Mouse (Mus musculus): ENCODE data around the gene Ifna4. TPM values are rescaled to one million over a fixed set of nuclear protein-coding genes. Genes with fewer than 3 reads are reported as not detected.

Gene Ifna4
- polyA plus RNA-seq (2014; fragmentation: Illumina TruSeq; extraction: RNeasy Lipid Tissue Mini Kit (QIAGEN cat#74804)) = not detected

DNA sequence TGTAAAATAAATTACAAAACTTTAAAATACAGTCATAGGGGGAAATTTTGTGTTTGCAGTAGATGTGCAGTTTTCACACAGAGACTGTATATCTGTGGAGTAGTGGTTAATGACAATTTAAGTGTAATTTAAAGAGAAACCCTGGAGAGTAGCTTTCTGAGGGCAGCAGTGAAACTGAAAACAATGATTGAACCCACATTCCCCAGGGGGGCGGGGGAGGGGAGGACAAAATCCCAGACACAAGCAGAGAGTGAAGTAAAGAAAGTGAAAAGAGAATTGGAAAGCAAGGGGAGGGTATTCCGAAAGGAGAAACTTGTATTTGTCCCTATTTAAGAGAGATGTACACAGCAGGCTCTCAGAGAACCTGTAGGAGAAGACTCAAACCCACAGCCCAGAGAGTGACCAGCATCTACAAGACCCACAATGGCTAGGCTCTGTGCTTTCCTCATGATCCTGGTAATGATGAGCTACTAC lies at the start of gene Ifna4:
Gene Ifna4, plus strand, starts transcription at position 424 of the 474 bp plus-strand sequence.

DNA sequence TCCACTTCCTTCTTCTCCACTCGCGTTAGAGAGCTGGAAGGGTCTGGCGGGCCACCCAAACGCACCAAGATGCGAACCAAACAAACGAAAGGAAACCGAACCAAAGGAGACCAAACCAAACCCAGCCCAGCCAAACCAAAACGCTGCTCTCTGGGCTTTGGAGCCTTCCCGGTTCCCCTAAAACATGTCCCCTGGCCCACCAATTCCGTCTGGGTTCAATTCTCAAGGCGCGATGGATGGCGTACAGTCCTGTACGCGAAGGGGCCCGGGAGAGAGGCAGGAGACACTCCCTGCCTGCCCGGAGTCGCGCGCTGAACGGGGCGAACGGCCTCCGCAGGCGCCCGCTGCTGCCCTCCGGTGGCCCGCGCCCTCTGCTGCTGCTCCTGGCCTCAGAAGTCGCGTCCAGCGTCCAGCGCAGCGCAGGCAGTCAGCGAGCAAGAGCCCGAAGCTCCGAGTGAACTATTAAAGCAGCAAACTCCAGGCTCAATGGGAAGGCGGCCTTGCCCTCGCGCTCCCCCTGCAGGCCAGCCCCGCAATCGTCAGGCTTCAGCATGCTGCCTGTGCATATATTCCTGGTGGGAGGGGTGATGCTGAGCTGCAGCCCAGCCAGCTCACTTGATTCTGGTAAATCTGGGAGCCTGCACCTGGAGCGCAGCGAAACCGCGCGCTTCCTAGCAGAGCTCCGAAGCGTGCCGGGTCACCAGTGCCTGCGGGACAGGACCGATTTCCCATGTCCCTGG lies 47.6 kb upstream of the Ifna4 start, which contains the start of gene Gm13275:
Gene Gm13275, plus strand, starts transcription at position 552 of the 740 bp plus-strand sequence.

DNA sequence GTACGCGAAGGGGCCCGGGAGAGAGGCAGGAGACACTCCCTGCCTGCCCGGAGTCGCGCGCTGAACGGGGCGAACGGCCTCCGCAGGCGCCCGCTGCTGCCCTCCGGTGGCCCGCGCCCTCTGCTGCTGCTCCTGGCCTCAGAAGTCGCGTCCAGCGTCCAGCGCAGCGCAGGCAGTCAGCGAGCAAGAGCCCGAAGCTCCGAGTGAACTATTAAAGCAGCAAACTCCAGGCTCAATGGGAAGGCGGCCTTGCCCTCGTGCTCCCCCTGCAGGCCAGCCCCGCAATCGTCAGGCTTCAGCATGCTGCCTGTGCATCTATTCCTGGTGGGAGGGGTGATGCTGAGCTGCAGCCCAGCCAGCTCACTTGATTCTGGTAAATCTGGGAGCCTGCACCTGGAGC lies 44.6 kb upstream of the Ifna4 start, which contains the start of gene Gm13279:
Gene Gm13279, plus strand, starts transcription at position 301 of the 400 bp plus-strand sequence.

DNA sequence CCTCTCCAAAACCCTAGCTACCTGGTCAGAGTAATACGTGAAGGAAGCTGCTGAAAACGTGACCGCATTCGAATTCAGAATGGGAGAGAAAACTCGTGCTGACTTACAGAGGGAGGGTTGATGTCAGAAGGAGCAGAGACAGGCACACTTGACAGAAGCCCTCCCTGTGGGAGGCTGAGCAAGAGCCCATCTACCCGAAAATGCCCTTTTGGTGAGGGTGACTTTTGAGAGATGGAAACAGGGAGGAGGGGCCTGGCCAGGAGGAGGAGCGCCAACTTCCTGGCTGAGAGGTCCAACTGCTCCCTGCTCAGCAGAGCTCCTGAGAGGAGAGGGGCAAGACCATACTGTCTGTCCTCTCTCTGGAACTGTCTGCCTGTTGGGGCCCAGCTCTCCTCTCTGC lies 42.3 kb upstream of the Ifna4 start, which contains the start of gene Gm13285:
Gene Gm13285, plus strand, starts transcription at position 301 of the 400 bp plus-strand sequence.

DNA sequence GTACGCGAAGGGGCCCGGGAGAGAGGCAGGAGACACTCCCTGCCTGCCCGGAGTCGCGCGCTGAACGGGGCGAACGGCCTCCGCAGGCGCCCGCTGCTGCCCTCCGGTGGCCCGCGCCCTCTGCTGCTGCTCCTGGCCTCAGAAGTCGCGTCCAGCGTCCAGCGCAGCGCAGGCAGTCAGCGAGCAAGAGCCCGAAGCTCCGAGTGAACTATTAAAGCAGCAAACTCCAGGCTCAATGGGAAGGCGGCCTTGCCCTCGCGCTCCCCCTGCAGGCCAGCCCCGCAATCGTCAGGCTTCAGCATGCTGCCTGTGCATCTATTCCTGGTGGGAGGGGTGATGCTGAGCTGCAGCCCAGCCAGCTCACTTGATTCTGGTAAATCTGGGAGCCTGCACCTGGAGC lies 38.7 kb upstream of the Ifna4 start, which contains the start of gene Gm13287:
Gene Gm13287, plus strand, starts transcription at position 301 of the 400 bp plus-strand sequence.

DNA sequence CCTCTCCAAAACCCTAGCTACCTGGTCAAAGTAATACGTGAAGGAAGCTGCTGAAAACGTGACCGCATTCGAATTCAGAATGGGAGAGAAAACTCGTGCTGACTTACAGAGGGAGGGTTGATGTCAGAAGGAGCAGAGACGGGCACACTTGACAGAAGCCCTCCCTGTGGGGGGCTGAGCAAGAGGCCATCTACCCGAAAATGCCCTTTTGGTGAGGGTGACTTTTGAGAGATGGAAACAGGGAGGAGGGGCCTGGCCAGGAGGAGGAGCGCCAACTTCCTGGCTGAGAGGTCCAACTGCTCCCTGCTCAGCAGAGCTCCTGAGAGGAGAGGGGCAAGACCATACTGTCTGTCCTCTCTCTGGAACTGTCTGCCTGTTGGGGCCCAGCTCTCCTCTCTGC lies 36.4 kb upstream of the Ifna4 start, which contains the start of gene Gm13288:
Gene Gm13288, plus strand, starts transcription at position 301 of the 400 bp plus-strand sequence.

DNA sequence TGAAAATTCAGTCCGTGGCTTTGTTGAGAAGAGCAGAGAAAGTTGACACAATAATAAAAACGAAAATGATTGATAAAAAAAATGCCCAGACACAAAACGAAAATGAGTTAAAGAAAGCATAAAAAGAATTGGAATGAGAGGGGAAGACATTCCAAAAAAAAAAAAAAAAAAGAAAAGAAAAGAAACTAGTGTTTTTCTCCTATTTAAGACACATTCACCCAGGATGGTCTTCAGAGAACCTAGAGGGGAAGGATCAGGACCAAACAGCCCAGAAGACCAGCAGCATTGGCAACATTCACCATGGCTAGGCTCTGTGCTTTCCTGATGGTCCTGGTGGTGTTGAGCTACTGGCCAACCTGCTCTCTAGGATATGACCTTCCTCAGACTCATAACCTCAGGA lies 25.7 kb upstream of the Ifna4 start, which contains the start of gene Ifna7:
Gene Ifna7, plus strand, starts transcription at position 301 of the 400 bp plus-strand sequence.

DNA sequence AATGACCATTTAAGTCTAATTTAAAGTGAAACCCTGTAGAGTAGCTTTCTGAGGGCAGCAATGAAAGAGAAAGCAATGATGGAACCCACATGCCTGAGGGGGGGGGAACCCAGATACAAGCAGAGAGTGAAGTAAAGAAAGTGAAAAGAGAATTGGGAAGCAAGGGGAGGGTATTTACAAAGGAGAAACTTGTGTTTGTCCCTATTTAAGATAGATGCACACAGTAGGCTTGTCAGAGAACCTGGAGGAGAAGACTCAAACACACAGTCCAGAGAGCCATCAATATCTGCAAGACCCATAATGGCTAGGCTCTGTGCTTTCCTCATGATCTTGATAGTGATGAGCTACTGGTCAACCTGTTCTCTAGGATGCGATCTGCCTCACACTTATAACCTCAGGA lies 22.0 kb upstream of the Ifna4 start, which contains the start of gene Ifna11:
Gene Ifna11, plus strand, starts transcription at position 301 of the 400 bp plus-strand sequence.

DNA sequence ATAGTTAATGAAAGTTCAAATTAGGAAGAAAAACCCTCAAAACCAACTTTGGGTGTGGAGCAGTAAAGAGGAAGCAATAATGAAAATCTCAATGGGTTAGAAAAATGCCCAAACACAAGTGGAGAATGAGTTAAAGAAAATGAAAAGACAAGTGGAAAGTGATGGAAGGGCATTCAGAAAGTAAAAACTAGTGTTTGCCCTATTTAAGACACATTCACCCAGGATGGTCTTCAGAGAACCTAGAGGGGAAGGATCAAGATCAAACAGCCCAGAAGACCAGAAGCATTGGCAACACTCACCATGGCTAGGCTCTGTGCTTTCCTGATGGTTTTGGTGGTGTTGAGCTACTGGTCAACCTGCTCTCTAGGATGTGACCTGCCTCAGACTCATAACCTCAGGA lies 14.5 kb upstream of the Ifna4 start, which contains the start of gene Ifna6:
Gene Ifna6, plus strand, starts transcription at position 301 of the 400 bp plus-strand sequence.

DNA sequence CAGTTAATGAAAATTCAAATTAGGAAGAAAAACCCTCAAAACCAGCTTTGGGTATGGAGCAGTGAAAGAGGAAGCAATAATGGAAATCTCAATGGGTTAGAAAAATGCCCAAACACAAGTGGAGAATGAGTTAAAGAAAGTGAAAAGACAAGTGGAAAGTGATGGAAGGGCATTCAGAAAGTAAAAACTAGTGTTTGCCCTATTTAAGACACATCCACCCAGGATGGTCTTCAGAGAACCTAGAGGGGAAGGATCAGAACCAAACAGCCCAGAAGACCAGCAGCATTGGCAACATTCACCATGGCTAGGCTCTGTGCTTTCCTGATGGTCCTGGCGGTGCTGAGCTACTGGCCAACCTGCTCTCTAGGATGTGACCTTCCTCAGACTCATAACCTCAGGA lies 6.4 kb upstream of the Ifna4 start, which contains the start of gene Ifna5:
Gene Ifna5, plus strand, starts transcription at position 301 of the 400 bp plus-strand sequence.

DNA sequence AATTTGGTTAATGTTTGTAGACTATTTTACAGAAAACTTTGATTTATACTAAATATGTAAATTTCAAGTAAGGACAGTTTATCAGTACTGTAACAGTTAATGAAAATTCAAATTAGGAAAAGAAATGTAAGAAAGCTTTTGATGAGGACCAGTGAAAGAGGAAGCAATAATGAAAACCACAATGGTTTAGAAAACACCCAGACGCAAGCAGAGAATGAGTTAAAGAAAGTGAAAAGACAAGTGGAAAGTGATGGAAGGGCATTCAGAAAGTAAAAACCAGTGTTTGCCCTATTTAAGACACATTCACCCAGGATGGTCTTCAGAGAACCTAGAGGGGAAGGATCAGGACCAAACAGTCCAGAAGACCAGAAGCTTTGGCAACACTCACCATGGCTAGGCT lies 8.0 kb downstream of the Ifna4 start, which contains the start of gene Ifna1:
Gene Ifna1, plus strand, starts transcription at position 390 of the 400 bp plus-strand sequence.

DNA sequence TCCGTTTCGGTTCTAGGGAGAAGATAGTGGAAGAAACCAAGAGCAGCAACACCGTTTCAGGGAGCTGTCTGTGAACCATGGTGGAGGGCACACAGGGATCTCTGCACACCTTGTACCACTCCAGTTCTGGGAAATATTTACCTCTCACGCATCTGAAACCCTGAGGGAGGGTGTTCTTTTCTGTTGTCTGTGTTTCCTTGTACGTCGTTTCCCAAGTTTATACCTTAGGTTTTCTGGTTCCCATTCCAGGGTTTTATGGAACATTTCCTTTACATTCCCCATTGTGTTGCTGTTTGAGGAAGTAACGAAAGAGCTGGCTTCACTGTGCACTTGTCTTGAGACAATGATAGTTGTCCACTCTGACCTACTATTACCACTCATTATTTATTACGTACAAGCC lies 38.4 kb downstream of the Ifna4 start, which contains the start of gene Ifne:
Gene Ifne, minus strand, starts transcription at position 101 of the 400 bp plus-strand sequence.

Other genes with a start within 250 kb of the Ifna4 start
- not detected for gene Ifna9, start 249.5 kb upstream of the Ifna4 start, polyA plus RNA-seq (2014; fragmentation: Illumina TruSeq; extraction: RNeasy Lipid Tissue Mini Kit (QIAGEN cat#74804))
- not detected for gene Ifna12, start 238.5 kb upstream of the Ifna4 start, polyA plus RNA-seq (2014; fragmentation: Illumina TruSeq; extraction: RNeasy Lipid Tissue Mini Kit (QIAGEN cat#74804))
- 24.0 TPM for gene C87499, start 207.4 kb upstream of the Ifna4 start, polyA plus RNA-seq (2014; fragmentation: Illumina TruSeq; extraction: RNeasy Lipid Tissue Mini Kit (QIAGEN cat#74804))
- gene Ifna13, start 197.4 kb upstream of the Ifna4 start, polyA plus RNA-seq (2014; fragmentation: Illumina TruSeq; extraction: RNeasy Lipid Tissue Mini Kit (QIAGEN cat#74804)) = not detected
- not detected for gene Ifna16, start 164.9 kb upstream of the Ifna4 start, polyA plus RNA-seq (2014; fragmentation: Illumina TruSeq; extraction: RNeasy Lipid Tissue Mini Kit (QIAGEN cat#74804))
- gene Ifna2, start 157.9 kb upstream of the Ifna4 start, polyA plus RNA-seq (2014; fragmentation: Illumina TruSeq; extraction: RNeasy Lipid Tissue Mini Kit (QIAGEN cat#74804)) = not detected
- not detected for gene Ifnab, start 150.5 kb upstream of the Ifna4 start, polyA plus RNA-seq (2014; fragmentation: Illumina TruSeq; extraction: RNeasy Lipid Tissue Mini Kit (QIAGEN cat#74804))
- not detected for gene Gm26566, start 120.1 kb upstream of the Ifna4 start, polyA plus RNA-seq (2014; fragmentation: Illumina TruSeq; extraction: RNeasy Lipid Tissue Mini Kit (QIAGEN cat#74804))
- 236 TPM for gene Klhl9, start 119.4 kb upstream of the Ifna4 start, polyA plus RNA-seq (2014; fragmentation: Illumina TruSeq; extraction: RNeasy Lipid Tissue Mini Kit (QIAGEN cat#74804))
- not detected for gene Gm13271, start 87.0 kb upstream of the Ifna4 start, polyA plus RNA-seq (2014; fragmentation: Illumina TruSeq; extraction: RNeasy Lipid Tissue Mini Kit (QIAGEN cat#74804))
- gene Gm13283, start 81.7 kb upstream of the Ifna4 start, polyA plus RNA-seq (2014; fragmentation: Illumina TruSeq; extraction: RNeasy Lipid Tissue Mini Kit (QIAGEN cat#74804)) = not detected
- not detected for gene Gm13290, start 68.0 kb upstream of the Ifna4 start, polyA plus RNA-seq (2014; fragmentation: Illumina TruSeq; extraction: RNeasy Lipid Tissue Mini Kit (QIAGEN cat#74804))
- not detected for gene Gm13289, start 64.9 kb upstream of the Ifna4 start, polyA plus RNA-seq (2014; fragmentation: Illumina TruSeq; extraction: RNeasy Lipid Tissue Mini Kit (QIAGEN cat#74804))
- gene Gm13272, start 62.0 kb upstream of the Ifna4 start, polyA plus RNA-seq (2014; fragmentation: Illumina TruSeq; extraction: RNeasy Lipid Tissue Mini Kit (QIAGEN cat#74804)) = not detected
- gene Ifnz, start 59.7 kb upstream of the Ifna4 start, polyA plus RNA-seq (2014; fragmentation: Illumina TruSeq; extraction: RNeasy Lipid Tissue Mini Kit (QIAGEN cat#74804)) = not detected
- gene Gm13276, start 56.2 kb upstream of the Ifna4 start, polyA plus RNA-seq (2014; fragmentation: Illumina TruSeq; extraction: RNeasy Lipid Tissue Mini Kit (QIAGEN cat#74804)) = not detected
- not detected for gene Gm13277, start 53.2 kb upstream of the Ifna4 start, polyA plus RNA-seq (2014; fragmentation: Illumina TruSeq; extraction: RNeasy Lipid Tissue Mini Kit (QIAGEN cat#74804))
- not detected for gene Gm13278, start 50.3 kb upstream of the Ifna4 start, polyA plus RNA-seq (2014; fragmentation: Illumina TruSeq; extraction: RNeasy Lipid Tissue Mini Kit (QIAGEN cat#74804))
- not detected for gene Gm13275, start 47.4 kb upstream of the Ifna4 start, polyA plus RNA-seq (2014; fragmentation: Illumina TruSeq; extraction: RNeasy Lipid Tissue Mini Kit (QIAGEN cat#74804))
- gene Gm13279, start 44.5 kb upstream of the Ifna4 start, polyA plus RNA-seq (2014; fragmentation: Illumina TruSeq; extraction: RNeasy Lipid Tissue Mini Kit (QIAGEN cat#74804)) = not detected
- not detected for gene Gm13285, start 42.2 kb upstream of the Ifna4 start, polyA plus RNA-seq (2014; fragmentation: Illumina TruSeq; extraction: RNeasy Lipid Tissue Mini Kit (QIAGEN cat#74804))
- not detected for gene Gm13287, start 38.6 kb upstream of the Ifna4 start, polyA plus RNA-seq (2014; fragmentation: Illumina TruSeq; extraction: RNeasy Lipid Tissue Mini Kit (QIAGEN cat#74804))
- not detected for gene Gm13288, start 36.3 kb upstream of the Ifna4 start, polyA plus RNA-seq (2014; fragmentation: Illumina TruSeq; extraction: RNeasy Lipid Tissue Mini Kit (QIAGEN cat#74804))
- gene Ifna7, start 25.6 kb upstream of the Ifna4 start, polyA plus RNA-seq (2014; fragmentation: Illumina TruSeq; extraction: RNeasy Lipid Tissue Mini Kit (QIAGEN cat#74804)) = not detected
- not detected for gene Ifna11, start 21.9 kb upstream of the Ifna4 start, polyA plus RNA-seq (2014; fragmentation: Illumina TruSeq; extraction: RNeasy Lipid Tissue Mini Kit (QIAGEN cat#74804))
- not detected for gene Ifna6, start 14.4 kb upstream of the Ifna4 start, polyA plus RNA-seq (2014; fragmentation: Illumina TruSeq; extraction: RNeasy Lipid Tissue Mini Kit (QIAGEN cat#74804))
- not detected for gene Ifna5, start 6.3 kb upstream of the Ifna4 start, polyA plus RNA-seq (2014; fragmentation: Illumina TruSeq; extraction: RNeasy Lipid Tissue Mini Kit (QIAGEN cat#74804))
- not detected for gene Ifna1, start 8.2 kb downstream of the Ifna4 start, polyA plus RNA-seq (2014; fragmentation: Illumina TruSeq; extraction: RNeasy Lipid Tissue Mini Kit (QIAGEN cat#74804))
- gene Ifne, start 38.3 kb downstream of the Ifna4 start, polyA plus RNA-seq (2014; fragmentation: Illumina TruSeq; extraction: RNeasy Lipid Tissue Mini Kit (QIAGEN cat#74804)) = not detected